Mouse (Mus musculus) myocyte (in vitro differentiated cells): ENCODE results near the gene Plxnb2. TPM values are rescaled to one million over a fixed set of nuclear protein-coding genes. Genes with fewer than 3 reads are reported as not detected.

Experiments
- H3K27me3 ChIP-seq: one replicate; pipeline ENCODE4 v1.6.1; 2011; ENCODE audit not compliant: control insufficient read depth, insufficient read depth, insufficient read length
- H3K36me3 ChIP-seq: one replicate; pipeline ENCODE4 v1.6.1; 2011; ENCODE audit not compliant: control insufficient read depth, insufficient read depth
- H3K4me2 ChIP-seq: one replicate; pipeline ENCODE4 v1.6.1; 2011; ENCODE audit warnings: low read depth, control low read depth
- H3K4me3 ChIP-seq: one replicate; pipeline ENCODE4 v1.5.1; 2011; ENCODE audit warnings: mild to moderate bottlenecking, control low read depth, moderate library complexity
- H3K79me2 ChIP-seq: one replicate; pipeline ENCODE4 v1.6.1; 2011; ENCODE audit not compliant: control insufficient read depth, insufficient read depth
- H3ac ChIP-seq: one replicate; pipeline ENCODE4 v1.6.1; 2011; ENCODE audit not compliant: control insufficient read depth, insufficient read length
- CEBPB ChIP-seq: IDR thresholded peaks from 2 replicates; pipeline ENCODE4 v1.6.1; 2011; ENCODE audit warnings: mild to moderate bottlenecking, moderate library complexity; ENCODE audit not compliant: poor library complexity, insufficient read depth, severe bottlenecking
- E2F4 ChIP-seq: IDR thresholded peaks from one replicate; pipeline ENCODE4 v1.6.1; 2011; ENCODE audit warnings: mild to moderate bottlenecking, control low read depth, moderate library complexity; ENCODE audit not compliant: insufficient read depth
- MAX ChIP-seq: IDR thresholded peaks from one replicate; pipeline ENCODE4 v1.6.1; 2011; ENCODE audit warnings: low read depth, mild to moderate bottlenecking, control low read depth
- MYOD1 ChIP-seq, 3 experiments: IDR thresholded peaks; one replicate each; pipeline ENCODE4 v1.6.1; 2011; ENCODE audit warnings: control low read depth in 2 of 3, low read depth in 2 of 3, mild to moderate bottlenecking in 2 of 3, moderate library complexity in 1 of 3; ENCODE audit not compliant: insufficient read length in 2 of 3, control insufficient read depth in 1 of 3
- MYOG ChIP-seq, 3 experiments: IDR thresholded peaks; one replicate each; pipeline ENCODE4 v1.6.1; 2011; ENCODE audit warnings: control low read depth in 2 of 3, low read depth in 2 of 3, mild to moderate bottlenecking in 2 of 3; ENCODE audit not compliant: insufficient read length in 2 of 3, control insufficient read depth in 1 of 3, insufficient read depth in 1 of 3
- POLR2A ChIP-seq: IDR thresholded peaks from one replicate; pipeline ENCODE4 v1.6.1; 2011; ENCODE audit warnings: low read depth, mild to moderate bottlenecking, control low read depth, moderate library complexity; ENCODE audit not compliant: insufficient read length
- POLR2AphosphoS2 ChIP-seq: IDR thresholded peaks from one replicate; pipeline ENCODE4 v1.6.1; 2011; ENCODE audit warnings: low read depth, control low read depth; ENCODE audit not compliant: insufficient read length
- REST ChIP-seq: IDR thresholded peaks from one replicate; pipeline ENCODE4 v1.6.1; 2011; ENCODE audit warnings: mild to moderate bottlenecking, control low read depth, moderate library complexity; ENCODE audit not compliant: insufficient read depth, insufficient read length
- SRF ChIP-seq: IDR thresholded peaks from one replicate; pipeline ENCODE4 v1.6.1; 2011; ENCODE audit warnings: low read depth; ENCODE audit not compliant: control insufficient read depth, insufficient read length
- TCF12 ChIP-seq: IDR thresholded peaks from one replicate; pipeline ENCODE4 v1.6.1; 2011; ENCODE audit warnings: mild to moderate bottlenecking, control low read depth; ENCODE audit not compliant: poor library complexity, insufficient read depth, severe bottlenecking
- TCF3 ChIP-seq: IDR thresholded peaks from one replicate; pipeline ENCODE4 v1.6.1; 2011; ENCODE audit warnings: low read depth, control low read depth; ENCODE audit not compliant: insufficient read length
- USF1 ChIP-seq: IDR thresholded peaks from one replicate; pipeline ENCODE4 v1.6.1; 2011; ENCODE audit warnings: low read depth, mild to moderate bottlenecking, control low read depth, moderate library complexity
- polyA plus RNA-seq: library from polyadenylated mRNA; unstranded; fragments of >200 nt; fragmentation: generic; extraction: Trizol; gene quantifications from one replicate; pipeline ENCODE4 v1.2.1, GENCODE M21; 2012; ENCODE audit warnings: missing spikeins

Plxnb2 gene
- polyA plus RNA-seq, 1 experiment: 278 TPM

DNA sequence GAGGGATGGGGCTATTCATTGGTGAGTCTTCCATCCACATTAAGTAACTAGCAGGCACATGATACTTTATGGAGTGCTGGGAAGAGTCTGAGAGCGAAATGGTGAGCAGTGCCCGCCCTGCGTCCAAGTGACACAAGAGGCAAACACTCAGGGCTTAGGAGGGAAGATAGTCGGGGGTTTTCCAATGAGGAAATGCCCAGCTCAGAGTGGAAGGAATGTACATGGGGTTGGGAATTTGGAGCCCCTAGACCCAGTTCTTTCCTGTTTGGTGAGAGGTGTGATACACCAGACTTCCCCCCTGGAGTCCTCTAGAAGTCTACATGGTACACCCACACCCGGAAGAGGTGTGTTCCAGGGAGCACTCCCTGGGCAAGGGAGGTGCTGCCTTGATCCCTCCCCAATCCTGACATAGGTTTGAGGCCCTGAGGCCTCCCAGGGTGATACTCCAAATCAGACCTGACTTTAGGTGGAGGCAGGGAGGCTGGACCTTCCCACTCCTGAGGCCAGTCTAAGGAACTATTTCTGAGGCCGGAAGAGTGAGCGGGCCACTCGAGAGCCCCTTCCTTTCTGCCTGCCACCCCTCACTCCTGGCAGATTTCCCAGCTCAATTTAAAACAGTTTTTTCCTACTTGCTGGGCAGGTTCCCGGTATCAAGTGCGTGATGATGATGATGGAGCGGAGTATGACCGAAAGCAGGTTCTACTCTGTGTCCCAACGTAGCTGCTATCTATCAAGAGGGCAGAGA, 5.0 kb downstream of the Plxnb2 start:
- Histone ChIP-seq H3K27me3 (no peaks in the 10 kb centered on the region), H3K79me2 (peaks cover 93% of the 10 kb centered on the region), H3K36me3 (no peaks in the 10 kb centered on the region), H3ac (no peak overlapping the region), H3K4me2 (no peak overlapping the region), H3K4me3 (no peak overlapping the region)
- TF ChIP-seq TCF12: no peak
- no peak for TF ChIP-seq TCF3
- TF ChIP-seq SRF: no peak
- no peak for TF ChIP-seq POLR2AphosphoS2
- TF ChIP-seq E2F4: no peak
- no peak for TF ChIP-seq REST
- TF ChIP-seq USF1: no peak
- no peak for TF ChIP-seq MAX
- TF ChIP-seq CEBPB: no peak
- no peak for TF ChIP-seq MYOD1 (IDR thresholded peaks at IDR 0.05; ENCODE audit: control insufficient read depth in 1 of 3, insufficient read length in 2 of 3, low read depth in 2 of 3)

DNA sequence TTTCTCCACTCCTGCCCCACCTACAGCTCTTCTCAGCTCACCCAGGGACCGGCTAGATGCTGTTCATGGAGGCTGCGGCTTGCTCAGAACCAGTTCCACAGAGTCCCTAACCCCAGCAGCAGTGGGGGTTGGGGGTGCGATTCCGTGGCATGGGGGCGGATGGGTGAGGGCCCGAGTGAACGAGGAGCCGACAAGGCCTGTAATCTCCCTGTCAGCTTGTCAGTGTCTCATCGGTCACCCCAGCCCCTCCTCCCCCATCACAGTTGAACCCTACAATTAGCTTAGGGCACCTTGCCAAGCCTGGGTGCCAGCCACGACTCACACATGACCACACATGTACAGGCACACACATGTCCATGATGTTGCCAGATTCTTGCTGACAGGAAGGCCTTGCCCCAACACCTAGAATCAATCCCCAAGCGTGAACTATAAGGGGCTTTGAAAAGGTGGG, 5.7 kb downstream of the Plxnb2 start:
- Histone ChIP-seq H3K36me3 (no peaks in the 10 kb centered on the region), H3K4me2 (no peak overlapping the region), H3ac (no peak overlapping the region), H3K27me3 (no peaks in the 10 kb centered on the region), H3K4me3 (no peak overlapping the region), H3K79me2 (peaks cover 97% of the 10 kb centered on the region)
- no peak for TF ChIP-seq E2F4
- no peak for TF ChIP-seq POLR2A
- no peak for TF ChIP-seq USF1
- no peak for TF ChIP-seq MYOG (IDR thresholded peaks at IDR 0.05; ENCODE audit: control insufficient read depth in 1 of 3, insufficient read depth in 1 of 3, insufficient read length in 2 of 3, low read depth in 2 of 3)
- TF ChIP-seq POLR2AphosphoS2: peak; percentile 14
- no peak for TF ChIP-seq MYOD1 (IDR thresholded peaks at IDR 0.05; ENCODE audit: control insufficient read depth in 1 of 3, insufficient read length in 2 of 3, low read depth in 2 of 3)
- no peak for TF ChIP-seq SRF

DNA sequence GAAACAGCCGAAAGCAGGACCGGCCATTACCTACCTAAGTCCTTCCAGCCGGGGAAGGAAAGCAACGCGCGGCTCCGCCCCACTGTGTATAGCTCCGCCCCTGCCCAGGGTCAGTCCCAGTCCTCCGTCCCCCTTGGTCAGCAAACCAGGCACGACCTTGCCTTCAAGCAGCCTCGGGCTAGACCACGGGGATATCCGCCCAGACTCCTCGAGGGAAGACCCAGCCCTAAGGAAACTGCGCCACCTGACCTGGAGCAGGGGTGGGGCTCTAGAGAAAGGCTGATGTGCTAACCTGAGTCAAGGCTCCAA, 6.7 kb downstream of the Plxnb2 start:
- Histone ChIP-seq H3K36me3 (peaks cover 2% of the 10 kb centered on the region), H3K4me2 (no peak overlapping the region), H3K27me3 (no peaks in the 10 kb centered on the region), H3K79me2 (peaks cover 94% of the 10 kb centered on the region), H3ac (no peak overlapping the region), H3K4me3 (no peak overlapping the region)
- no peak for TF ChIP-seq CEBPB
- no peak for TF ChIP-seq MYOD1 (IDR thresholded peaks at IDR 0.05; ENCODE audit: control insufficient read depth in 1 of 3, insufficient read length in 2 of 3, low read depth in 2 of 3)
- TF ChIP-seq REST: no peak
- no peak for TF ChIP-seq MYOG (IDR thresholded peaks at IDR 0.05; ENCODE audit: control insufficient read depth in 1 of 3, insufficient read depth in 1 of 3, insufficient read length in 2 of 3, low read depth in 2 of 3)

GRCm38 (mm10) chr15:89173024-89173905, 7.3 kb downstream of the Plxnb2 start:
- no peak for TF ChIP-seq TCF3
- peak in 1 of 3 experiments; percentile 15 for TF ChIP-seq MYOD1 (IDR thresholded peaks at IDR 0.05; ENCODE audit: control insufficient read depth in 1 of 3, insufficient read length in 2 of 3, low read depth in 2 of 3)
- H3K27me3 ChIP-seq: no peaks in the 10 kb centered on the region
- no peak overlapping the region for H3ac ChIP-seq
- H3K4me3 ChIP-seq: no peak overlapping the region
- H3K79me2 ChIP-seq: peaks cover 94% of the 10 kb centered on the region
- no peak overlapping the region for H3K4me2 ChIP-seq
- H3K36me3 ChIP-seq: peaks cover 7% of the 10 kb centered on the region

DNA sequence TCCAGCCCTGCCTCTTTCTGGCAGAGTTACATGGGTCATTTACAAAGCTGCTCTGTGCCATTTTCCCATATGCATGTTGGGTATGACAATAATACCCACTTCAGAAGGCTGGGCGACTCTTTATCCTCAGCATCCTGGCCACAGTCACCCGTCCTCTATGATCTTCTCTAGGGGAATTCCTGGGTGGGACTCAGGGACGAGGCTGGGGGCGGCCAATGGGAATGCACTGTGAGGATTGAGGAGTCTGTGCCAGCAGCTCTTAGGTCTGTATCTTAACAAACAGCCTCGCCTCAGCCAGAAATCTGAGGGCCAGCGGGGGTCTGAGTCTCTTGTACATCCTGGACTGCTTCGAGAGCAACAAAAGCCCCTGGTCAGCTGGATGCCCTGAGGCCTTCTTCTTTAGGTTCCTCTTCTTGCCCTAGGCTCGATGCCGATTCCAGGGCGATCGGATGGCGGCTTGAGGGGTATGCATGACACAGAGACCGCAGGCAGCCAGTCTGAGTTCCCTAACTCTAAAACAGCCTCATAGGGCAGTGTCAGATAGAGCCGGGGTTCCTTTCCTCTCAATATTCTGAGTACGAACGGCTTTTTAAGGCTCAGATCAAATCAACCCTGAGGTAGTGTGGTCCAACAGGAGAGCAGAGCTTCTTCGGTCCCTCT, 8.2 kb downstream of the Plxnb2 start:
- H3K36me3 ChIP-seq: peaks cover 7% of the 10 kb centered on the region
- H3K4me3 ChIP-seq: no peak overlapping the region
- no peaks in the 10 kb centered on the region for H3K27me3 ChIP-seq
- H3ac ChIP-seq: no peak overlapping the region
- TF ChIP-seq REST: no peak
- TF ChIP-seq E2F4: no peak
- no peak for TF ChIP-seq MYOD1 (IDR thresholded peaks at IDR 0.05; ENCODE audit: control insufficient read depth in 1 of 3, insufficient read length in 2 of 3, low read depth in 2 of 3)
- no peak for TF ChIP-seq POLR2AphosphoS2
- no peak for TF ChIP-seq TCF3
- TF ChIP-seq MYOG (IDR thresholded peaks at IDR 0.05; ENCODE audit: control insufficient read depth in 1 of 3, insufficient read depth in 1 of 3, insufficient read length in 2 of 3, low read depth in 2 of 3): no peak
- TF ChIP-seq MAX: no peak
- H3K4me2 ChIP-seq: no peak overlapping the region
- peaks cover 94% of the 10 kb centered on the region for H3K79me2 ChIP-seq
